Mouse (Mus musculus): ENCODE measurements around the gene 3830417A13Rik. TPM values are rescaled to one million over a fixed set of nuclear protein-coding genes. Genes with fewer than 3 reads are reported as not detected.

The 3830417A13Rik gene
- 0.15 TPM in 1 of 2 replicates, not detected in the other for polyA plus RNA-seq (2015; fragmentation: Nextera tagmentation; extraction: Ambion mirVana)

DNA sequence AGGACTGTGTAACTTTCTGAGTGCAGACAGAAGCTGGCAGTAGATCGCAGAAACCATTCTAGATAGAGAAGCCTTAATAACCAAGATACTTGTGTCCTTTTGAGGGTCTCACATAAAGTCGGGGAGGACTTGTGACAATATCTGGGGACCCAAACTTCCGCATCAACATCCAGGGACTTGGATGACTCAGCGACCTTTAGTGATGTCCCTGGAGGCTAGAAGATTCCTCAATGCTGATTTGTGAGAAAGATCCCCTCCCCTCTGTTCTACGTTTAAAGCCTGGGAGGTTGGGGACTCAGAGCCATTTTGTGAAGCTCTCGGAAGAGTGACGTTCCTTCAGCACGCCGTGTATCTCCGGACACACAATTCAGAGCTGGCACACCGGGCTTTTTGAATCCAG lies at the start of gene 3830417A13Rik:
Gene 3830417A13Rik, plus strand, starts transcription at position 301 of the 400 bp plus-strand sequence.
- Histone ChIP-seq H3K9ac (replicated peaks; ENCODE audit: low read length) (no peak within 1 kb of the TSS), H3K4me1 (ENCODE audit: insufficient read depth, low read length) (no peaks in the 10 kb centered on the region), H3K36me3 (ENCODE audit: insufficient read depth, low read length) (no peaks in the 10 kb centered on the region), H3K9me3 (ENCODE audit: low read length) (no peaks in the 10 kb centered on the region), H3K27me3 (ENCODE audit: insufficient read depth, low read length) (no peaks in the 10 kb centered on the region), H3K4me3 (ENCODE audit: low read length) (no peak within 1 kb of the TSS), H3K27ac (ENCODE audit: low read length) (no peak within 1 kb of the TSS), H3K4me2 (replicated peaks; ENCODE audit: low read depth, low read length) (no peak within 1 kb of the TSS)
- WGBS: 88% methylated on average over 11 of the region's 11 CpGs
- no peak for ATAC-seq (ENCODE audit: low FRiP score, low TSS enrichment)

DNA sequence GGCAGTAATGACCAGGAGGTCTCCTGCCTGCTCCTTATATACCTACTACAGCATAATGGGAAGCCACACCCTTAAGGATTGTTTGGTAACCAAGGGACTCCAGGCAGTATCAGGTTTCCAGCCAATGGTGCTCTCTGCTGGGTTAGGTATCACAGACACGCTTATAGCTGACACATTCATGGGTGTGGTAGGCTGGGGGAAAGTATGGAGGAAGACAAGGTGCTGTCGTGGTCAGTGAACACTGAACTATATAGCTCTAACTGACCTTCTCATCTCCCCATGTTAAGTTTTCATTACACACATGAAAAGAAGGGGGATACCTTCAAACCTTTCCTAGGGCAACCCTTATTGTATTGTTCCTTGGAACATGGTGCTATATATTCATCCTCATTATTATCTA lies 21.2 kb upstream of the 3830417A13Rik start, which contains the start of gene Gm6760:
Gene Gm6760, minus strand, starts transcription at position 101 of the 400 bp plus-strand sequence.
- Histone ChIP-seq H3K4me1 (ENCODE audit: insufficient read depth, low read length) (no peaks in the 10 kb centered on the region), H3K36me3 (ENCODE audit: insufficient read depth, low read length) (no peaks in the 10 kb centered on the region), H3K9ac (replicated peaks; ENCODE audit: low read length) (no peak within 1 kb of the TSS), H3K9me3 (ENCODE audit: low read length) (no peaks in the 10 kb centered on the region; the same call in 1 of the 2 replicates), H3K27me3 (ENCODE audit: insufficient read depth, low read length) (no peaks in the 10 kb centered on the region), H3K27ac (ENCODE audit: low read length) (no peak within 1 kb of the TSS), H3K4me2 (replicated peaks; ENCODE audit: low read depth, low read length) (no peak within 1 kb of the TSS), H3K4me3 (ENCODE audit: low read length) (no peak within 1 kb of the TSS)
- 58% methylated on average over 2 of the region's 2 CpGs for WGBS
- ATAC-seq (ENCODE audit: low FRiP score, low TSS enrichment): no peak

DNA sequence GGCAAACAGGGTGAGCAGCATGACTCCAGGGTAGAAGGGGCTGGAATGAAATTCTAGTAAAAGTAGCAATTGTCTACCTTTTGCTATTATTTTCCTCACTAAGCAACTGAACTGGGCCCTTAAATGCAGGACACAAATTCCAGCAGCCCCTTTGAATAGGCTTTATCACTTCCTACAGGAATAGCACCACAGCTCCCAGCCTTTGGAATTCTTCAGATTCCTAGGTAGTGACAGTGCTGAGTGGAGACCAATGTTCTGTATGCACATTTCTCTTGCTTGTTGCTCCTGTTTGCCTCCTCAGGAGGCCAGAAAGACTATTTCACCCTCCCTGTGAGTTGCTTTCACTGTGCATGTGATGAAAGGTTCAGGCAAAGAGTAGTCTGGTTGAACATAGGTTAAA lies 7.9 kb downstream of the 3830417A13Rik start:
- ATAC-seq (ENCODE audit: low FRiP score, low TSS enrichment): no peak
- Histone ChIP-seq H3K9me3 (ENCODE audit: low read length) (no peaks in the 10 kb centered on the region), H3K4me3 (ENCODE audit: low read length) (no peak overlapping the region), H3K27ac (ENCODE audit: low read length) (no peak overlapping the region), H3K36me3 (ENCODE audit: insufficient read depth, low read length) (no peaks in the 10 kb centered on the region), H3K27me3 (ENCODE audit: insufficient read depth, low read length) (no peaks in the 10 kb centered on the region), H3K9ac (replicated peaks; ENCODE audit: low read length) (no peak overlapping the region), H3K4me2 (replicated peaks; ENCODE audit: low read depth, low read length) (no peak overlapping the region), H3K4me1 (ENCODE audit: insufficient read depth, low read length) (no peaks in the 10 kb centered on the region)

Other genes starting within 250 kb of the 3830417A13Rik start
- not detected in 2 replicates for gene Gm6760, start 21.4 kb upstream of the 3830417A13Rik start, polyA plus RNA-seq (2015; fragmentation: Nextera tagmentation; extraction: Ambion mirVana)
- 1.00 and 1.1 TPM in 2 replicates for gene Slitrk4, start 103.4 kb downstream of the 3830417A13Rik start, polyA plus RNA-seq (2015; fragmentation: Nextera tagmentation; extraction: Ambion mirVana)

Data from kidney, embryonic 16.5 days (tissue).